Mouse (Mus musculus): ENCODE data around the gene Scrt2. TPM values are rescaled to one million over a fixed set of nuclear protein-coding genes. Genes with fewer than 3 reads are reported as not detected.
"Not testable (repeated sequence)": the region's sequence is repeated elsewhere in the genome, so short reads cannot be mapped to it uniquely, and the experiment has no call there.

Scrt2 gene
- polyA plus RNA-seq, 1 experiment, result 0.16 TPM

DNA sequence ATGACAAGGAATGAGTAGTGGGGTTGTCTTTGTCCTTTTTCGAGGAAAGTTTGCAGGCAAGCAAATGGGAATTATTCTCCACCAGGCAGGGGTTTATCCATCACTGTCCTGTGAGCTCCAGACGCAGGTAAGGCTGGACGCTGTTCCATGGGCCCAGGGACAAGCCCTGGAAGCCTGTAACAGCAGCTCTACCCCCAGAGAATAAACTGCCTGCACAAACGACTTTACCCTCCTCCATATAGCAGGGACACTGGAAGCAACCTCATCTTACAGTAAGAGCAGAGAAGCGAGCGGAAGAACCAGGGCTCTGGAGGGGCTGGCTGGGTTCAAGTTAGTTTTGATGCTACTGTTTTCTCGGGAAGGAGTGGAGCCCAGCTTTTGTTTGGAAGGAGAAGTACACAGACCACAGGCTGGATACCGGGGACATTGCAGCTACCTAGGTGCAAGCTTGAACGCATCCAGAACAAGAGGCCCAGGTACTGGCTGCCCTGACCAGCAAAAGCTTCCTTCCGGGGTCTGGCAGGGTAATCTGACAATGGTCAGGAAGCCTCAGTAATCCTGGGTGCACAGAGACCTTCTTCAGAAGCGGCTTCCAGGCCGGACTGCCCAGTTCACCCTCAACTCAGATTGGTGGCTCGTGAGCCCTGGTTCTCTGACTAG, 31.6 kb upstream of the Scrt2 start:
- DNase-seq, result no peak
- WGBS, result 15% methylated on average over 13 of the region's 13 CpGs
- peaks cover 23% of the 10 kb centered on the region for H3K27me3 ChIP-seq (ENCODE audit: control insufficient read depth, insufficient read depth, low read length)
- no peaks in the 10 kb centered on the region for H3K36me3 ChIP-seq (ENCODE audit: control insufficient read depth, insufficient read depth, low read length)
- TF ChIP-seq POLR2A (IDR thresholded peaks at IDR 0.05; ENCODE audit: control insufficient read depth, extremely low read depth, insufficient read depth, low read length, poor library complexity) (no peak), CTCF (IDR thresholded peaks at IDR 0.05; ENCODE audit: borderline replicate concordance, control insufficient read depth, extremely low read depth, insufficient read depth, low read length, poor library complexity) (no peak)
- H3K4me3 ChIP-seq (ENCODE audit: control insufficient read depth, insufficient read depth, low read length), result no peak overlapping the region
- H3K4me1 ChIP-seq (replicated peaks; ENCODE audit: control insufficient read depth, insufficient read depth, low read length), result no peaks in the 10 kb centered on the region
- H3K27ac ChIP-seq (ENCODE audit: control insufficient read depth, insufficient read depth, low read length), result no peak overlapping the region

GRCm38 (mm10) chr2:152050316-152050715, 31.0 kb upstream of the Scrt2 start:
- TF ChIP-seq POLR2A (IDR thresholded peaks at IDR 0.05; ENCODE audit: control insufficient read depth, extremely low read depth, insufficient read depth, low read length, poor library complexity) (no peak), CTCF (IDR thresholded peaks at IDR 0.05; ENCODE audit: borderline replicate concordance, control insufficient read depth, extremely low read depth, insufficient read depth, low read length, poor library complexity) (no peak)
- Histone ChIP-seq H3K36me3 (ENCODE audit: control insufficient read depth, insufficient read depth, low read length) (no peaks in the 10 kb centered on the region), H3K27ac (ENCODE audit: control insufficient read depth, insufficient read depth, low read length) (no peak overlapping the region), H3K27me3 (ENCODE audit: control insufficient read depth, insufficient read depth, low read length) (peaks cover 23% of the 10 kb centered on the region), H3K4me1 (replicated peaks; ENCODE audit: control insufficient read depth, insufficient read depth, low read length) (no peaks in the 10 kb centered on the region), H3K4me3 (ENCODE audit: control insufficient read depth, insufficient read depth, low read length) (no peak overlapping the region)
- no peak for DNase-seq
- WGBS, result 17% methylated on average over 7 of the region's 7 CpGs

GRCm38 (mm10) chr2:152051985-152052384, 29.3 kb upstream of the Scrt2 start:
- WGBS, result 82% methylated on average over 3 of the region's 3 CpGs

GRCm38 (mm10) chr2:152055406-152055805, 25.9 kb upstream of the Scrt2 start:
- Histone ChIP-seq H3K4me1 (replicated peaks; ENCODE audit: control insufficient read depth, insufficient read depth, low read length) (no peaks in the 10 kb centered on the region), H3K27me3 (ENCODE audit: control insufficient read depth, insufficient read depth, low read length) (peaks cover 3% of the 10 kb centered on the region), H3K4me3 (ENCODE audit: control insufficient read depth, insufficient read depth, low read length) (no peak overlapping the region), H3K36me3 (ENCODE audit: control insufficient read depth, insufficient read depth, low read length) (no peaks in the 10 kb centered on the region), H3K27ac (ENCODE audit: control insufficient read depth, insufficient read depth, low read length) (no peak overlapping the region)
- TF ChIP-seq CTCF (IDR thresholded peaks at IDR 0.05; ENCODE audit: borderline replicate concordance, control insufficient read depth, extremely low read depth, insufficient read depth, low read length, poor library complexity) (no peak), POLR2A (IDR thresholded peaks at IDR 0.05; ENCODE audit: control insufficient read depth, extremely low read depth, insufficient read depth, low read length, poor library complexity) (no peak)
- no peak for DNase-seq
- WGBS, result 92% methylated on average over 1 of the region's 1 CpGs

More at GRCm38 (mm10) chr2:152051985-152052384, 29.3 kb upstream of the Scrt2 start:
- Histone ChIP-seq H3K4me3 (ENCODE audit: control insufficient read depth, insufficient read depth, low read length) (no peak overlapping the region), H3K4me1 (replicated peaks; ENCODE audit: control insufficient read depth, insufficient read depth, low read length) (no peaks in the 10 kb centered on the region), H3K27ac (ENCODE audit: control insufficient read depth, insufficient read depth, low read length) (no peak overlapping the region), H3K36me3 (ENCODE audit: control insufficient read depth, insufficient read depth, low read length) (no peaks in the 10 kb centered on the region), H3K27me3 (ENCODE audit: control insufficient read depth, insufficient read depth, low read length) (peaks cover 23% of the 10 kb centered on the region)
- DNase-seq, result no peak
- TF ChIP-seq POLR2A (IDR thresholded peaks at IDR 0.05; ENCODE audit: control insufficient read depth, extremely low read depth, insufficient read depth, low read length, poor library complexity) (no peak), CTCF (IDR thresholded peaks at IDR 0.05; ENCODE audit: borderline replicate concordance, control insufficient read depth, extremely low read depth, insufficient read depth, low read length, poor library complexity) (no peak)

DNA sequence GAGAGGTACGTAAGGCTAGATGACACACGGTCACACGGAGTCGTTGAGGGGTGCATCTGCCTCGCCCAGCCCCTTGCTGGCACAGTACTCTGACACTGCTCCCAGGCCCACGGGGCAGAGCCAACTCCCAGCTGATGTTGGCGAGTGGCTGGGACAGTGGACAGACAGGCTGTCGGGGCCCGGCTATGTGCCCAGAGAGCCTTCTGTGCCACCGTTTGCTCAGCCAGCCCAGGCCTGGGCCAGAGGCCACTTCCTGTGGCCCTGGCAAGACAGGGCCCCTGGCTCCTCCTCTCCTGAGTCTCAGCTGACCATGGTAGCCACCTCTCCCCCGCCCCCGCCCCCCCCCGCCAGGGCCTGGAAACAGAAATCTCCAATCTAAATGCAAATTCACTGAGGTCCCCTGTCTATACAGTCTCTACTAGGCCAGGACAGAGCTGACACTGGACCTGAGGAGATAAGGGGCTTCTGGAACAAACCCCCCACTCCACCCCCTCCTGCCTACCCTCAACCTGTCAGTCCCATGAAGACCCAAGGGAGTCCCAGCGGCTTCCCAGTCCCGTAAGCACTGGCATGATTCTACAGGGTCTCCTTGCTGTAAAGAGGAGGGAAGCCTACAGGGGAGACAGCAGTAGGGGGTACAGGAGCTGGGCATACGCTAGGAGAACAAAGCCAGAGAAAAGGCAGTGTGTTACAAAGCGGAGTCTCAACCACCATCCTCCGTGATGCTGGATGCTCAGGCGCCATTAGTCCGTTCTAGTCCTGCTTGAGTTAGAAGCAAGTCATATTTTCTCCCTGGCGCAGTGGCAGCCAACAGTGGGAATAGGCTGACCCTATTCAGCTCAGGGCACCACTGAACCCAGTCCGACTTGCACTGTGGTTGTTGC, 24.7 kb upstream of the Scrt2 start:
- H3K4me1 ChIP-seq (replicated peaks; ENCODE audit: control insufficient read depth, insufficient read depth, low read length), result no peaks in the 10 kb centered on the region
- no peaks in the 10 kb centered on the region for H3K36me3 ChIP-seq (ENCODE audit: control insufficient read depth, insufficient read depth, low read length)
- peaks cover 3% of the 10 kb centered on the region; the same call in 1 of the 2 replicates for H3K27me3 ChIP-seq (ENCODE audit: control insufficient read depth, insufficient read depth, low read length)
- no peak overlapping the region for H3K4me3 ChIP-seq (ENCODE audit: control insufficient read depth, insufficient read depth, low read length)
- DNase-seq, result no peak
- no peak for TF ChIP-seq POLR2A (IDR thresholded peaks at IDR 0.05; ENCODE audit: control insufficient read depth, extremely low read depth, insufficient read depth, low read length, poor library complexity)
- no peak for TF ChIP-seq CTCF (IDR thresholded peaks at IDR 0.05; ENCODE audit: borderline replicate concordance, control insufficient read depth, extremely low read depth, insufficient read depth, low read length, poor library complexity)
- WGBS, result 84% methylated on average over 22 of the region's 22 CpGs
- no peak overlapping the region for H3K27ac ChIP-seq (ENCODE audit: control insufficient read depth, insufficient read depth, low read length)

GRCm38 (mm10) chr2:152057252-152057563, 24.1 kb upstream of the Scrt2 start:
- TF ChIP-seq CTCF (IDR thresholded peaks at IDR 0.05; ENCODE audit: borderline replicate concordance, control insufficient read depth, extremely low read depth, insufficient read depth, low read length, poor library complexity) (no peak), POLR2A (IDR thresholded peaks at IDR 0.05; ENCODE audit: control insufficient read depth, extremely low read depth, insufficient read depth, low read length, poor library complexity) (no peak)
- Histone ChIP-seq H3K27ac (ENCODE audit: control insufficient read depth, insufficient read depth, low read length) (no peak overlapping the region), H3K36me3 (ENCODE audit: control insufficient read depth, insufficient read depth, low read length) (no peaks in the 10 kb centered on the region), H3K4me1 (replicated peaks; ENCODE audit: control insufficient read depth, insufficient read depth, low read length) (no peaks in the 10 kb centered on the region), H3K4me3 (ENCODE audit: control insufficient read depth, insufficient read depth, low read length) (no peak overlapping the region), H3K27me3 (ENCODE audit: control insufficient read depth, insufficient read depth, low read length) (peaks cover 3% of the 10 kb centered on the region; the same call in 1 of the 2 replicates)
- no peak for DNase-seq
- 80% methylated on average over 9 of the region's 9 CpGs for WGBS

DNA sequence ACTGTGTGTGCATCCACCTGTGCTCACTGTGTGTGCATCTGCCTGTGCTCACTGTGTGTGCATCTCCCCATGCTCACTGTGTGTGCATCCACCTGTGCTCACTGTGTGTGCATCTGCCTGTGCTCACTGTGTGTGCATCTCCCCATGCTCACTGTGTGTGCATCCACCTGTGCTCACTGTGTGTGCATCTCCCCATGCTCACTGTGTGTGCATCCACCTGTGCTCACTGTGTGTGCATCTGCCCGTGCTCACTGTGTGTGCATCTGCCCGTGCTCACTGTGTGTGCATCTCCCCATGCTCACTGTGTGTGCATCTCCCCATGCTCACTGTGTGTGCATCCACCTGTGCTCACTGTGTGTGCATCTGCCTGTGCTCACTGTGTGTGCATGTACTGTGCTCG, 18.5 kb upstream of the Scrt2 start:
- not testable (repeated sequence) for H3K4me1 ChIP-seq (replicated peaks; ENCODE audit: control insufficient read depth, insufficient read depth, low read length)

More for the DNA sequence above, 18.5 kb upstream of the Scrt2 start:
- not testable (repeated sequence) for H3K27ac ChIP-seq (ENCODE audit: control insufficient read depth, insufficient read depth, low read length); H3K27me3 ChIP-seq (ENCODE audit: control insufficient read depth, insufficient read depth, low read length); DNase-seq; H3K4me3 ChIP-seq (ENCODE audit: control insufficient read depth, insufficient read depth, low read length); H3K36me3 ChIP-seq (ENCODE audit: control insufficient read depth, insufficient read depth, low read length)
- 90% methylated on average over 3 of the region's 3 CpGs for WGBS
